Mouse (Mus musculus) heart, embryonic 10.5 days (tissue): ENCODE measurements around the gene 1700017D01Rik. TPM values are rescaled to one million over a fixed set of nuclear protein-coding genes. Genes with fewer than 3 reads are reported as not detected.
"Not testable (repeated sequence)": the region's sequence is repeated elsewhere in the genome, so short reads cannot be mapped to it uniquely, and the experiment has no call there.

Source experiments
- DNase-seq: peaks from one replicate; pipeline ENCODE4 v3.0.0-alpha.2; 2017; ENCODE audit warnings: low spot score
- H3K27ac ChIP-seq: fragments of 300-500 bp; sonication (generic); 2 replicates; pipeline ENCODE4 v1.5.1; 2016; ENCODE audit warnings: mild to moderate bottlenecking
- H3K27me3 ChIP-seq: fragments of 300-500 bp; sonication (generic); 2 replicates; pipeline ENCODE4 v1.6.1; 2016; ENCODE audit warnings: mild to moderate bottlenecking; ENCODE audit not compliant: poor library complexity, insufficient read depth, severe bottlenecking
- H3K36me3 ChIP-seq: fragments of 300-500 bp; sonication (generic); 2 replicates; pipeline ENCODE4 v1.6.1; 2016; ENCODE audit warnings: mild to moderate bottlenecking, moderate library complexity
- H3K4me1 ChIP-seq: fragments of 300-500 bp; sonication (generic); 2 replicates; pipeline ENCODE4 v1.6.1; 2016; ENCODE audit warnings: mild to moderate bottlenecking
- H3K4me3 ChIP-seq: fragments of 300-500 bp; sonication (generic); 2 replicates; pipeline ENCODE4 v1.5.1; 2016; ENCODE audit warnings: mild to moderate bottlenecking, moderate library complexity
- H3K9me3 ChIP-seq: fragments of 300-500 bp; sonication (generic); 2 replicates; pipeline ENCODE4 v1.6.1; 2016; ENCODE audit warnings: mild to moderate bottlenecking, moderate library complexity
- WGBS: fragments of 180-500 bp; shearing (Covaris S2); methylation state at CpG from one replicate; pipeline ENCODE4 v1.1.7; 2016; 5-methylcytosine and 5-hydroxymethylcytosine counted together
- polyA plus RNA-seq: library from polyadenylated mRNA; unstranded; fragments of >200 nt; fragmentation: Nextera tagmentation; extraction: Ambion mirVana; gene quantifications from 2 replicates; pipeline ENCODE4 v1.2.1, GENCODE M21; 2016

The 1700017D01Rik gene
- polyA plus RNA-seq, result not detected in 2 replicates

GRCm38 (mm10) chr19:11130776-11131175, at the start of gene 1700017D01Rik:
TSS of gene 1700017D01Rik (minus strand) at chr19:11130876.
- not testable (repeated sequence) for DNase-seq, H3K9me3 ChIP-seq, H3K4me1 ChIP-seq, H3K27ac ChIP-seq, H3K27me3 ChIP-seq, H3K4me3 ChIP-seq, H3K36me3 ChIP-seq
- WGBS, result 83% methylated on average over 8 of the region's 8 CpGs

- no peak for DNase-seq
- Histone ChIP-seq H3K4me3 (no peak overlapping the region), H3K4me1 (no peaks in the 10 kb centered on the region), H3K9me3 (no peaks in the 10 kb centered on the region), H3K27me3 (no peaks in the 10 kb centered on the region), H3K36me3 (no peaks in the 10 kb centered on the region), H3K27ac (no peak overlapping the region)
- 73% methylated on average over 2 of the region's 2 CpGs for WGBS
These were observed 46.8 kb upstream of the 1700017D01Rik start for GRCm38 (mm10) chr19:11177464-11177863.

- H3K9me3 ChIP-seq, result no peaks in the 10 kb centered on the region
- H3K4me1 ChIP-seq, result no peaks in the 10 kb centered on the region
- no peaks in the 10 kb centered on the region for H3K27me3 ChIP-seq
- H3K4me3 ChIP-seq, result no peak within 1 kb of the TSS
- WGBS, result 32% methylated on average over 10 of the region's 10 CpGs
- H3K36me3 ChIP-seq, result no peaks in the 10 kb centered on the region
- DNase-seq, result no peak
- H3K27ac ChIP-seq, result no peak within 1 kb of the TSS
These were observed 34.5 kb upstream of the 1700017D01Rik start, which contains the start of gene 1700025F22Rik for GRCm38 (mm10) chr19:11165172-11165571. TSS of gene 1700025F22Rik (minus strand) at chr19:11165320.

GRCm38 (mm10) chr19:11157890-11158289, 27.2 kb upstream of the 1700017D01Rik start:
- not testable (repeated sequence) for H3K4me3 ChIP-seq, H3K9me3 ChIP-seq, H3K4me1 ChIP-seq, DNase-seq, H3K36me3 ChIP-seq, H3K27ac ChIP-seq, H3K27me3 ChIP-seq
- whole genome bisulfite sequencing, result 82% methylated on average over 6 of the region's 6 CpGs

GRCm38 (mm10) chr19:11135336-11135735, 4.7 kb upstream of the 1700017D01Rik start:
- H3K9me3 ChIP-seq, result no peaks in the 10 kb centered on the region
- 62% methylated on average over 4 of the region's 4 CpGs for whole genome bisulfite sequencing
- H3K4me3 ChIP-seq, result no peak overlapping the region
- no peaks in the 10 kb centered on the region for H3K27me3 ChIP-seq
- no peak for DNase-seq
- H3K36me3 ChIP-seq, result no peaks in the 10 kb centered on the region
- H3K4me1 ChIP-seq, result no peaks in the 10 kb centered on the region
- H3K27ac ChIP-seq, result no peak overlapping the region

GRCm38 (mm10) chr19:11134852-11135251, 4.2 kb upstream of the 1700017D01Rik start:
- Histone ChIP-seq H3K36me3 (no peaks in the 10 kb centered on the region), H3K27me3 (no peaks in the 10 kb centered on the region), H3K4me3 (no peak overlapping the region), H3K27ac (no peak overlapping the region), H3K4me1 (no peaks in the 10 kb centered on the region), H3K9me3 (no peaks in the 10 kb centered on the region)
- 82% methylated on average over 2 of the region's 2 CpGs for WGBS
- no peak for DNase-seq

- DNase-seq, result no peak
- no peaks in the 10 kb centered on the region for H3K9me3 ChIP-seq
- no peaks in the 10 kb centered on the region for H3K4me1 ChIP-seq
- no peaks in the 10 kb centered on the region for H3K27me3 ChIP-seq
- H3K27ac ChIP-seq, result no peak overlapping the region
- H3K4me3 ChIP-seq, result no peak overlapping the region
- WGBS, result 84% methylated on average over 1 of the region's 1 CpGs
- H3K36me3 ChIP-seq, result no peaks in the 10 kb centered on the region
These were observed 974 bp downstream of the 1700017D01Rik start for GRCm38 (mm10) chr19:11129702-11130101.

- DNase-seq, H3K4me1 ChIP-seq, H3K9me3 ChIP-seq, H3K27me3 ChIP-seq, H3K36me3 ChIP-seq: not testable (repeated sequence)
- Histone ChIP-seq H3K27ac (0 out of 2 replicates have a peak overlapping the region, but pooled peaks have one; percentile 42), H3K4me3 (peak overlapping the region; percentile 53)
- WGBS, result 3% methylated on average over 18 of the region's 38 CpGs
These were observed 9.7 kb downstream of the 1700017D01Rik start for GRCm38 (mm10) chr19:11121016-11121420.

GRCm38 (mm10) chr19:11119338-11119737, 11.3 kb downstream of the 1700017D01Rik start:
- Histone ChIP-seq H3K4me1 (no peaks in the 10 kb centered on the region), H3K27ac (no peak overlapping the region), H3K9me3 (no peaks in the 10 kb centered on the region), H3K4me3 (no peak overlapping the region), H3K36me3 (no peaks in the 10 kb centered on the region), H3K27me3 (peaks cover 4% of the 10 kb centered on the region; the same call in 1 of the 2 replicates)
- 86% methylated on average over 2 of the region's 2 CpGs for WGBS
- no peak for DNase-seq

GRCm38 (mm10) chr19:11107746-11108145, 22.9 kb downstream of the 1700017D01Rik start:
- H3K36me3 ChIP-seq, result no peaks in the 10 kb centered on the region
- no peak for DNase-seq
- WGBS, result 87% methylated on average over 3 of the region's 3 CpGs
- no peak overlapping the region for H3K27ac ChIP-seq
- no peaks in the 10 kb centered on the region for H3K9me3 ChIP-seq
- no peak overlapping the region for H3K4me3 ChIP-seq
- H3K27me3 ChIP-seq, result no peaks in the 10 kb centered on the region
- no peaks in the 10 kb centered on the region for H3K4me1 ChIP-seq

GRCm38 (mm10) chr19:11101880-11102279, 28.8 kb downstream of the 1700017D01Rik start:
- Histone ChIP-seq H3K27me3 (no peaks in the 10 kb centered on the region), H3K4me3 (no peak overlapping the region), H3K27ac (no peak overlapping the region), H3K9me3 (no peaks in the 10 kb centered on the region), H3K36me3 (no peaks in the 10 kb centered on the region), H3K4me1 (no peaks in the 10 kb centered on the region)
- DNase-seq, result no peak
- WGBS, result 65% methylated on average over 1 of the region's 1 CpGs

- no peaks in the 10 kb centered on the region for H3K4me1 ChIP-seq
- no peaks in the 10 kb centered on the region for H3K9me3 ChIP-seq
- H3K27me3 ChIP-seq, result peaks cover 3% of the 10 kb centered on the region; the same call in 1 of the 2 replicates
- no peak overlapping the region for H3K4me3 ChIP-seq
- no peak overlapping the region for H3K27ac ChIP-seq
- H3K36me3 ChIP-seq, result no peaks in the 10 kb centered on the region
- no peak for DNase-seq
- WGBS, result 76% methylated on average over 3 of the region's 3 CpGs
These were observed 32.3 kb downstream of the 1700017D01Rik start for GRCm38 (mm10) chr19:11098401-11098800.

- DNase-seq, H3K36me3 ChIP-seq, H3K27ac ChIP-seq, H3K4me1 ChIP-seq, H3K9me3 ChIP-seq: not testable (repeated sequence)
- Histone ChIP-seq H3K27me3 (peaks cover 16% of the 10 kb centered on the region), H3K4me3 (peak overlapping the region; percentile 47)
- WGBS, result 4% methylated on average over 50 of the region's 50 CpGs
These were observed 38.5 kb downstream of the 1700017D01Rik start for GRCm38 (mm10) chr19:11092131-11092530.

- no peak for DNase-seq
- WGBS, result 80% methylated on average over 4 of the region's 4 CpGs
These were observed 49.7 kb downstream of the 1700017D01Rik start, which contains the start of gene Ms4a8a for GRCm38 (mm10) chr19:11080934-11081333. TSS of gene Ms4a8a (minus strand) at chr19:11081102.

More at GRCm38 (mm10) chr19:11080934-11081333, 49.7 kb downstream of the 1700017D01Rik start, which contains the start of gene Ms4a8a:
- Histone ChIP-seq H3K27me3 (no peaks in the 10 kb centered on the region), H3K27ac (no peak within 1 kb of the TSS), H3K9me3 (no peaks in the 10 kb centered on the region), H3K36me3 (no peaks in the 10 kb centered on the region), H3K4me3 (no peak within 1 kb of the TSS), H3K4me1 (no peaks in the 10 kb centered on the region)
